ENCODE assay signal across 27 mouse cellular contexts in the genomic region with DNA sequence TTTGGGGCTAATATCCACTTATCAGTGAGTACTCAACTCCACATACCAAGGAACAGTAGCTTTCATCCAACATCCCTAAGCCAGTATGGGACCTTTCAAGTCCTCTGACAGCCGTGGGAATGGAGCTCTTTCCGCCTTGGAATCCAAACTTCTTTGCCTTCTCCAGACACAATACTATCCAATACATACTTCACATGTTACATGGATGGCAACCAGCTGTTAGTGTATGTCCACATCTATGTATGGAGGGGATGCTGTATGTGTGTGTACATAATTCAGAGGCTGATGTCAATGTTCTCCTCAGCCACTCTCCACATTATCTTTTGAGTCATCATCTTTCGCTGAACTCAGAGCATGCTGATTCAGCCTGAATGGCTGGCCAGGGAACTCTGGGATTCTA.
"Had no signal": no experiment of that assay in that cellular context is flagged by ENCODE, and none has a peak within 500 bp of the region (broad histone marks: within the 10 kb centered on the region; RNA-seq: fewer than 3 reads in every experiment).

No protein-coding gene starts in this region.

- H3K4me1 ChIP-seq: heart, embryonic 15.5 days; hindbrain, embryonic 10.5 days; hindbrain, embryonic 12.5 days; kidney, embryonic 15.5 days; limb, embryonic 13.5 days; limb, embryonic 15.5 days had no signal

- H3K36me3 ChIP-seq: heart, embryonic 13.5 days; heart, embryonic 15.5 days; hindbrain, embryonic 10.5 days; hindbrain, embryonic 12.5 days; kidney, embryonic 15.5 days; limb, embryonic 13.5 days; limb, embryonic 15.5 days; liver, embryonic 12.5 days had no signal

- H3K4me3 ChIP-seq: gastrocnemius, adult 2 months; heart, adult 2 months; heart, embryonic 13.5 days; heart, embryonic 15.5 days; hindbrain, embryonic 10.5 days; hindbrain, embryonic 12.5 days; kidney, embryonic 15.5 days; limb, embryonic 13.5 days; limb, embryonic 15.5 days; liver, embryonic 12.5 days had no signal

- ATAC-seq: hindbrain, embryonic 16.5 days; inflammation-experienced regulatory T-cells, adult 6 months; liver, embryonic 12.5 days had no signal

- H3K9me3 ChIP-seq: heart, embryonic 13.5 days; heart, embryonic 15.5 days; hindbrain, embryonic 10.5 days; hindbrain, embryonic 12.5 days; kidney, embryonic 15.5 days; limb, embryonic 13.5 days; limb, embryonic 15.5 days; liver, embryonic 12.5 days had no signal

- H3K27me3 ChIP-seq: heart, embryonic 13.5 days; heart, embryonic 15.5 days; hindbrain, embryonic 12.5 days; kidney, embryonic 15.5 days; limb, embryonic 13.5 days; limb, embryonic 15.5 days; liver, embryonic 12.5 days had no signal

- H3K4me2 ChIP-seq: heart, embryonic 11.5 days; heart, embryonic 13.5 days; heart, embryonic 15.5 days; hindbrain, embryonic 12.5 days; hindbrain, embryonic 14.5 days; kidney, embryonic 15.5 days; limb, embryonic 13.5 days; limb, embryonic 15.5 days; liver, embryonic 12.5 days had no signal

- DNase-seq: gastrocnemius, adult 2 months; gastrocnemius, postnatal 10 days; gastrocnemius, postnatal 25 days; heart, adult 2 months; heart, postnatal 4 days; kidney, adult 11 months; kidney, adult 2 months; kidney, adult 9 months; kidney, postnatal 14 days; kidney, postnatal 36 days; layer of hippocampus, adult 9-11 months; layer of hippocampus, postnatal 36 days; left cerebral cortex, postnatal 4 days had no signal

- H3K27ac ChIP-seq: gastrocnemius, adult 2 months; heart, adult 2 months; heart, embryonic 13.5 days; heart, embryonic 15.5 days; hindbrain, embryonic 10.5 days; hindbrain, embryonic 12.5 days; hindbrain, embryonic 14.5 days; kidney, embryonic 15.5 days; kidney, postnatal 0 days; limb, embryonic 13.5 days; limb, embryonic 15.5 days; liver, embryonic 12.5 days; liver, embryonic 14.5 days had no signal

- H3K9ac ChIP-seq: heart, embryonic 13.5 days; heart, embryonic 15.5 days; hindbrain, embryonic 12.5 days; hindbrain, embryonic 14.5 days; kidney, embryonic 15.5 days; limb, embryonic 13.5 days; limb, embryonic 15.5 days; liver, embryonic 12.5 days; liver, embryonic 14.5 days had no signal
